Mouse (Mus musculus) monocyte, adult 5-6 weeks (primary cell): ENCODE data around the gene Slc16a5. TPM values are rescaled to one million over a fixed set of nuclear protein-coding genes. Genes with fewer than 3 reads are reported as not detected.

Source experiments
- total RNA-seq: library from RNA; stranded (forward); fragments of 200-1000, 200-491, 200-594 nt; gene quantifications from 3 replicates; pipeline ENCODE4 v1.2.3, GENCODE M21; 2017

Gene Slc16a5
- total RNA-seq, 1 experiment from 2014 or later, result not detected

Other genes with a start within 250 kb of the Slc16a5 start
- not detected in 3 replicates for gene Grin2c, start 195.2 kb upstream of the Slc16a5 start, total RNA-seq
- 8.4 to 14.8 TPM (median 11.7 TPM) in 3 replicates for gene Fdxr, start 185.4 kb upstream of the Slc16a5 start, total RNA-seq
- gene Fads6, start 164.8 kb upstream of the Slc16a5 start, total RNA-seq, result 0.11 to 0.78 TPM (median 0.38 TPM) in 3 replicates
- gene Otop2, start 155.3 kb upstream of the Slc16a5 start, total RNA-seq, result not detected in 3 replicates
- gene Ush1g, start 140.4 kb upstream of the Slc16a5 start, total RNA-seq, result not detected in 3 replicates
- 0.39 TPM in 1 of 3 replicates, not detected in the others for gene Otop3, start 127.7 kb upstream of the Slc16a5 start, total RNA-seq
- 4.7 to 13.4 TPM (median 7.5 TPM) in 3 replicates for gene Hid1, start 94.7 kb upstream of the Slc16a5 start, total RNA-seq
- not detected in 3 replicates for gene Cdr2l, start 80.6 kb upstream of the Slc16a5 start, total RNA-seq
- gene Mrpl58, start 58.7 kb upstream of the Slc16a5 start, total RNA-seq, result 57.9 to 84.5 TPM (median 60.9 TPM) in 3 replicates
- gene Atp5h, start 42.5 kb upstream of the Slc16a5 start, total RNA-seq, result 553 to 728 TPM (median 631 TPM) in 3 replicates
- gene Kctd2, start 42.3 kb upstream of the Slc16a5 start, total RNA-seq, result 20.7 to 29.6 TPM (median 24.3 TPM) in 3 replicates
- not detected in 3 replicates for gene Trim80, start 21.9 kb upstream of the Slc16a5 start, total RNA-seq
- 23.8 to 24.6 TPM (median 24.2 TPM) in 3 replicates for gene Armc7, start 13.2 kb downstream of the Slc16a5 start, total RNA-seq
- gene Nt5c, start 29.4 kb downstream of the Slc16a5 start, total RNA-seq, result 154 to 190 TPM (median 179 TPM) in 3 replicates
- gene Jpt1, start 51.9 kb downstream of the Slc16a5 start, total RNA-seq, result 230 to 253 TPM (median 234 TPM) in 3 replicates
- gene Sumo2, start 73.8 kb downstream of the Slc16a5 start, total RNA-seq, result 356 to 417 TPM (median 357 TPM) in 3 replicates
- gene Nup85, start 102.0 kb downstream of the Slc16a5 start, total RNA-seq, result 44.3 to 90.7 TPM (median 75.8 TPM) in 3 replicates
- gene Mrps7, start 141.5 kb downstream of the Slc16a5 start, total RNA-seq, result 20.4 to 30.1 TPM (median 20.7 TPM) in 3 replicates
- gene Gga3, start 141.6 kb downstream of the Slc16a5 start, total RNA-seq, result 32.1 to 47.8 TPM (median 37.8 TPM) in 3 replicates
- 37.5 to 42.1 TPM (median 41.2 TPM) in 3 replicates for gene Mif4gd, start 150.5 kb downstream of the Slc16a5 start, total RNA-seq
- gene Slc25a19, start 165.8 kb downstream of the Slc16a5 start, total RNA-seq, result 14.2 to 23.5 TPM (median 15.3 TPM) in 3 replicates
- 28.1 to 56.7 TPM (median 47.2 TPM) in 3 replicates for gene Grb2, start 246.1 kb downstream of the Slc16a5 start, total RNA-seq